Mouse (Mus musculus) left cerebral cortex, adult 11 months (tissue): ENCODE measurements around the gene Gm7298.
"Not testable (repeated sequence)": the region's sequence is repeated elsewhere in the genome, so short reads cannot be mapped to it uniquely, and the experiment has no call there.

Source experiments
- DNase-seq: peaks from one replicate; pipeline ENCODE4 v3.0.0; 2022; ENCODE audit warnings: low spot score

Gene Gm7298

DNA sequence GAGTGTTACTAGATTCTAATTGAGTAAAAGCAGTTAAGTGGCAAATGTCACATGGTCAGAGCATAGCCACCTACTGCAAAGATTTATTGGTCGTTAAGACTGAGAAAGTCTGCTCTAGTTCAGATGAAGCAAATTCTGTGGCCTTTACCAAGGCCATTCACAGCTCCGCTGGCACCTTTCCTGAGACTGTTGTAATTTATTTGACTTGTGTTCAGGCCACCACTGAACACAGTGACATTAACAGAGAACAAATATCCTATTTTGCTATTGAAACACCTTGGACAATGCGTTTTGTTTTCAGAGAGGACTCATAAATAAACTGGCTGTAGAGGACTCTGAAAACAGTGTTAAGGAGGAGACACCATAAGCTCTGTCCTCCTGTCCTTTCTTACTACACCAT lies at the start of gene Gm7298:
Gm7298 (plus strand) TSS at position 301 of the 400 bp plus-strand sequence.
- DNase-seq: no peak

DNA sequence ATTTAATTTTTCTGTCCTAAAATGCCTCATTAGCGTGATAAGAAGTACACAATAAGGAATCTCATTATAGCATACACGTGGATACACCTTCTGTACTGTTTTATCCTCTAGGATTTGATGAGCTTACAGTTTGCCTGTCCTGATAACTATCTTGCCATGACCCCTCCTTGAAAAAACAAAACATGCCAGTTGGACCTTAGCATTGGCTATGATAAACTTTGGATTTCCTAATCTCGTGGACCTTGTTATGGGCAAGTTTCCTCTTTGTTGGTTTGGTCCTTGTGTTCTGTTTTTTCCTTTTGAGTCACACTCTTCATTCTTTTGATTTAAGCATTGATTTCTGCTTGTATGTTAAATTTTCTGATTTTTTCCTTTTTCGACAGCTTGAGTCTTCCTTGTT lies 95.3 kb downstream of the Gm7298 start:
- no peak for DNase-seq

DNA sequence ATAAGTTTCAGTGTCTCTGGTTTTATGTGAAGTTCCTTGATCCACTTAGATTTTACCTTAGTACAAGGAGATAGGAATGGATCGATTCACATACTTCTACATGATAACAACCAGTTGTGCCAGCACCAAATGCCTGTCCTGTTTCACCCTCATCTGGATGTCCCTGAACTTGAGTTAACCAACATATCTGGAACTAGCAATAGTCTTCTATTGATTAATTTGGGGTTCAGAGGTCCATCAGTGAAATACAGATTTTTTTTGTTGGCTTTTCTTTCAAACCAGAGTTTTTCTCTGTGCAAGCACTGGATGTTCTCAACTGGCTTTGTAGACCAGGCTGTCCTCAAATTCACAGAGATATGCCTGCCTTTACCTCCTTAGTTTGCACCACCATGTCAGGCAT lies 103.6 kb downstream of the Gm7298 start:
- no peak for DNase-seq

DNA sequence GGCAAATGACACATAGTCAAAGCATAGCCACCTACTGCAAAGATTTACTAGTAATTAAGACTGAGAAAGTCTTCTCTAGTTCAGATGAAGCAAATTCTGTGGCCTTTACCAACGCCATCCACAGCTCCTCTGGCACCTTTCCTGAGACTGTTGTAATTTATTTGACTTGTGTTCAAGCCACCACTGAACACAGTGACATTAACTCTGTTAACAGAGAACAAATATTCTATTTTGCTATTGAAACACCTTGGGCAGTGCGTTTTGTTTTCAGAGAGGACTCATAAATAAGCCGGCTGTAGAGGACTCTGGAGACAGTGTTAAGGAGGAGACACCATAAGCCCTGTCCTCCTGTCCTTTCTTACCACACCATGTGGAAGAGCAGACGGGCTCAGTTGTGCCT lies 105.5 kb downstream of the Gm7298 start, which contains the start of gene Mug1:
Mug1 (plus strand) TSS at position 271 of the 400 bp plus-strand sequence.
- not testable (repeated sequence) for DNase-seq
